Mouse (Mus musculus): ENCODE data around the gene Olfr458. TPM values are rescaled to one million over a fixed set of nuclear protein-coding genes. Genes with fewer than 3 reads are reported as not detected.

Gene Olfr458
- total RNA-seq, 2 experiments from 2014 or later: not detected

Other genes with a start within 250 kb of the Olfr458 start
- not detected for gene Tas2r144, start 249.9 kb downstream of the Olfr458 start, total RNA-seq (2021)
- 100 to 1,000 TPM in 1 of 2 experiments, 10 to 100 TPM in 1; 71.9 to 345 TPM for gene Gstk1, start 219.3 kb downstream of the Olfr458 start, total RNA-seq (2021)
- 1 to 10 TPM in 1 of 2 experiments, not detected in 1; 2.4 TPM for gene Tmem139, start 203.2 kb downstream of the Olfr458 start, total RNA-seq (2021)
- gene Casp2, start 200.2 kb downstream of the Olfr458 start, total RNA-seq (2021): 10 to 100 TPM; 17.8 to 20.6 TPM
- under 1 TPM in 1 of 2 experiments, not detected in 1; 0.20 TPM for gene Clcn1, start 178.5 kb downstream of the Olfr458 start, total RNA-seq (2021)
- under 1 TPM; 0.23 to 0.60 TPM for gene Fam131b, start 140.6 kb downstream of the Olfr458 start, total RNA-seq (2021)
- gene Zyx, start 115.6 kb downstream of the Olfr458 start, total RNA-seq (2021): 100 to 1,000 TPM; 107 to 144 TPM
- under 1 TPM; 0.46 to 0.49 TPM for gene Epha1, start 91.9 kb downstream of the Olfr458 start, total RNA-seq (2021)
- gene Tas2r143, start 65.0 kb downstream of the Olfr458 start, total RNA-seq (2021): 1 to 10 TPM; 2.3 to 5.9 TPM
- gene Tas2r135, start 59.8 kb downstream of the Olfr458 start, total RNA-seq (2021): 1 to 10 TPM; 1.3 to 6.4 TPM
- 1 to 10 TPM in 1 of 2 experiments, not detected in 1; 3.7 TPM for gene Tas2r126, start 30.7 kb downstream of the Olfr458 start, total RNA-seq (2021)
- gene Olfr457, start 11.1 kb upstream of the Olfr458 start, total RNA-seq (2021): not detected
- not detected for gene Olfr456, start 22.0 kb upstream of the Olfr458 start, total RNA-seq (2021)
- not detected for gene Olfr455, start 82.4 kb upstream of the Olfr458 start, total RNA-seq (2021)
- not detected for gene Tcaf3, start 132.5 kb upstream of the Olfr458 start, total RNA-seq (2021)
- 10 to 100 TPM in 1 of 2 experiments, 1 to 10 TPM in 1; 9.4 to 13.7 TPM for gene Tcaf2, start 180.1 kb upstream of the Olfr458 start, total RNA-seq (2021)
- gene Tcaf1, start 244.9 kb upstream of the Olfr458 start, total RNA-seq (2021): 10 to 100 TPM; 71.7 to 85.6 TPM

Data from adrenal gland, postnatal 36 days (tissue).